Comparison of ENCODE assay signal across 13 mouse cellular contexts in genomic region chr8:72573450-72573849, GRCm38 (mm10). TPM values are rescaled to one million over a fixed set of nuclear protein-coding genes. Genes with fewer than 3 reads are reported as not detected.
DNase-seq lines count a peak whose midpoint lies in the region; ATAC-seq and TF ChIP-seq lines count a peak whose summit lies in the region.
"Had no signal": no experiment of that assay in that cellular context is flagged by ENCODE, and none has a peak within 500 bp of the region (broad histone marks: within the 10 kb centered on the region; RNA-seq: fewer than 3 reads in every experiment).

No protein-coding gene starts in this region.

- TF ChIP-seq EP300 in heart, adult 2 months (IDR thresholded peaks at IDR 0.05; ENCODE audit: insufficient read depth, low read depth, low read length) = no peak
- TF ChIP-seq EP300 in CH12.LX (IDR thresholded peaks at IDR 0.05; ENCODE audit: low read length) = no peak

- DNase-seq in heart, adult 2 months = peak in 1 of 2 experiments; percentile 16
- no peak for DNase-seq in heart, postnatal 14 days
- DNase-seq in layer of hippocampus, adult 2 months (ENCODE audit: low spot score in 2 of 2) = no peak
- no peak for DNase-seq in layer of hippocampus, postnatal 14 days (ENCODE audit: low spot score in 2 of 2)
- no peak for DNase-seq in CH12.LX (ENCODE audit: extremely low read depth)
- DNase-seq in embryo, embryonic 10.5 days (ENCODE audit: low spot score) = no peak
- DNase-seq: embryo, embryonic 11 days; kidney, adult 2 months; liver, embryonic 13.5 days had no signal

- peaks cover 3% of the 10 kb centered on the region for H3K9me3 ChIP-seq in CH12.LX (replicated peaks; ENCODE audit: low read length)
- H3K9me3 ChIP-seq in midbrain, embryonic 16.5 days (replicated peaks; ENCODE audit: control insufficient read depth, low read length, poor library complexity, severe bottlenecking) = no peaks in the 10 kb centered on the region
- H3K9me3 ChIP-seq in intestine, postnatal 0 days (ENCODE audit: control insufficient read depth) = no peaks in the 10 kb centered on the region
- H3K9me3 ChIP-seq: liver, embryonic 13.5 days had no signal

- peak; percentile 36; the same call in 1 of the 2 replicates for TF ChIP-seq POLR2A in heart, adult 2 months (IDR thresholded peaks at IDR 0.05; ENCODE audit: insufficient read depth, low read depth, low read length)
- TF ChIP-seq POLR2A in CH12.LX (IDR thresholded peaks at IDR 0.05; ENCODE audit: low read depth, low read length) = no peak

- no peak for TF ChIP-seq RAD21 in CH12.LX (IDR thresholded peaks at IDR 0.05; ENCODE audit: low read depth, low read length)

- H3K4me3 ChIP-seq in heart, adult 2 months = peak overlapping the region; percentile 77
- H3K4me3 ChIP-seq in layer of hippocampus, adult 2 months = peak overlapping the region; percentile 90
- H3K4me3 ChIP-seq in CH12.LX (replicated peaks in 1 of 3; ENCODE audit: low read depth in 2 of 3, low read length in 2 of 3, poor library complexity in 1 of 3) = no peak overlapping the region
- no peak overlapping the region for H3K4me3 ChIP-seq in midbrain, embryonic 16.5 days (ENCODE audit: low read depth, low read length)
- H3K4me3 ChIP-seq in intestine, postnatal 0 days (ENCODE audit: low read depth, low read length) = no peak overlapping the region

- intact Hi-C loops in heart, adult 2 months (cut with DNase I) = no loop called here
- intact Hi-C loops in heart, postnatal 14 days (cut with DNase I) = no loop called here

- H3K27ac ChIP-seq in heart, adult 2 months = peak overlapping the region; percentile 99
- peak overlapping the region; percentile 96 for H3K27ac ChIP-seq in layer of hippocampus, adult 2 months
- H3K27ac ChIP-seq in CH12.LX (ENCODE audit: insufficient read depth, low read depth) = no peak overlapping the region
- no peak overlapping the region for H3K27ac ChIP-seq in midbrain, embryonic 16.5 days (ENCODE audit: low read length)
- no peak overlapping the region for H3K27ac ChIP-seq in intestine, postnatal 0 days (ENCODE audit: low read depth, low read length)
- H3K27ac ChIP-seq: liver, embryonic 13.5 days; macrophage had no signal

- no peak overlapping the region for H3K4me2 ChIP-seq in CH12.LX (ENCODE audit: insufficient read depth, low read depth, poor library complexity, severe bottlenecking)
- peak overlapping the region; percentile 97; the same call in 1 of the 2 replicates for H3K4me2 ChIP-seq in midbrain, embryonic 16.5 days (ENCODE audit: low read length)
- H3K4me2 ChIP-seq in intestine, postnatal 0 days (replicated peaks; ENCODE audit: low read depth) = no peak overlapping the region

- dilution Hi-C loops in CH12.LX (cut with MboI; ENCODE audit: extremely low pct_ligation_motif_present, extremely low pct_unique_long_range_greater_than_20kb, low sequenced_read_pairs) = no loop called here

- WGBS in heart, adult 2 months = 62% methylated on average over 6 of the region's 6 CpGs
- WGBS in midbrain, embryonic 16.5 days = 60% methylated on average over 6 of the region's 6 CpGs
- 85% methylated on average over 6 of the region's 6 CpGs for WGBS in intestine, postnatal 0 days

- peak overlapping the region; percentile 44 for H3K9ac ChIP-seq in heart, adult 2 months (ENCODE audit: low read depth, low read length)
- H3K9ac ChIP-seq in CH12.LX (ENCODE audit: insufficient read depth, low read depth) = no peak overlapping the region
- no peak overlapping the region for H3K9ac ChIP-seq in midbrain, embryonic 16.5 days (ENCODE audit: low read depth, low read length)
- no peak overlapping the region for H3K9ac ChIP-seq in intestine, postnatal 0 days (ENCODE audit: low read depth, low read length)
- H3K9ac ChIP-seq: liver, embryonic 13.5 days had no signal

- in situ Hi-C loops in CH12.LX (cut with MboI; ENCODE audit: low pct_ligation_motif_present, low pct_unique_long_range_greater_than_20kb, low sequenced_read_pairs) = no loop called here

- ATAC-seq in midbrain, embryonic 16.5 days = no peak
- ATAC-seq in intestine, postnatal 0 days = no peak
- ATAC-seq: forebrain, embryonic 14.5 days had no signal

- H3K27me3 ChIP-seq in heart, adult 2 months (ENCODE audit: control insufficient read depth, insufficient read depth, low read length) = no peaks in the 10 kb centered on the region
- no peaks in the 10 kb centered on the region for H3K27me3 ChIP-seq in CH12.LX (replicated peaks)
- no peaks in the 10 kb centered on the region for H3K27me3 ChIP-seq in midbrain, embryonic 16.5 days (ENCODE audit: control insufficient read depth, insufficient read depth, low read depth, low read length)
- H3K27me3 ChIP-seq in intestine, postnatal 0 days (replicated peaks; ENCODE audit: control insufficient read depth, insufficient read depth, low read length) = no peaks in the 10 kb centered on the region

- TF ChIP-seq CTCF in heart, adult 2 months (IDR thresholded peaks at IDR 0.05) = no peak
- TF ChIP-seq CTCF in layer of hippocampus, adult 2 months (conservative IDR thresholded peaks at IDR 0.05) = no peak
- no peak for TF ChIP-seq CTCF in CH12.LX (conservative IDR thresholded peaks at IDR 0.05 in 1 of 2, IDR thresholded peaks at IDR 0.05 in 1 of 2; ENCODE audit: low read depth in 2 of 2, low read length in 2 of 2)
- no peak for TF ChIP-seq CTCF in intestine, postnatal 0 days (IDR thresholded peaks at IDR 0.05; ENCODE audit: low read depth)

- H3K79me2 ChIP-seq in heart, adult 2 months (replicated peaks; ENCODE audit: control insufficient read depth, insufficient read depth, low read length) = no peaks in the 10 kb centered on the region; the same call in none of the 2 replicates
- peaks cover 8% of the 10 kb centered on the region for H3K79me2 ChIP-seq in CH12.LX (replicated peaks; ENCODE audit: control insufficient read depth, extremely low read depth, insufficient read depth, poor library complexity, severe bottlenecking)

- H3K36me3 ChIP-seq in heart, adult 2 months (ENCODE audit: control insufficient read depth, insufficient read depth, low read length) = peaks cover 7% of the 10 kb centered on the region; the same call in 1 of the 2 replicates
- peaks cover 13 to 16% of the 10 kb centered on the region in 2 experiments for H3K36me3 ChIP-seq in CH12.LX (replicated peaks in 1 of 2; ENCODE audit: control insufficient read depth in 1 of 2, insufficient read depth in 1 of 2, low read length in 1 of 2)
- H3K36me3 ChIP-seq in midbrain, embryonic 16.5 days (ENCODE audit: control insufficient read depth, insufficient read depth, low read length) = peaks cover 1% of the 10 kb centered on the region; the same call in 1 of the 2 replicates
- peaks cover 10% of the 10 kb centered on the region for H3K36me3 ChIP-seq in intestine, postnatal 0 days (ENCODE audit: control insufficient read depth, insufficient read depth)

- H3K4me1 ChIP-seq in heart, adult 2 months (ENCODE audit: control insufficient read depth, insufficient read depth, low read length) = peaks cover 8% of the 10 kb centered on the region
- peaks cover 7 to 27% of the 10 kb centered on the region in 2 experiments for H3K4me1 ChIP-seq in CH12.LX (ENCODE audit: control insufficient read depth in 1 of 2, insufficient read depth in 2 of 2)
- peaks cover 24% of the 10 kb centered on the region for H3K4me1 ChIP-seq in midbrain, embryonic 16.5 days (ENCODE audit: control insufficient read depth, insufficient read depth, low read length)
- H3K4me1 ChIP-seq in intestine, postnatal 0 days (replicated peaks; ENCODE audit: control insufficient read depth, insufficient read depth, low read length) = 0 out of 2 replicates have a peak, but pooled peaks cover 4% of the 10 kb centered on the region

TF ChIP-seq in CH12.LX, 34 proteins besides CTCF, POLR2A, EP300 and RAD21:
- TF ChIP-seq MAX (IDR thresholded peaks at IDR 0.05; ENCODE audit: low read length) (no peak), NRF1 (IDR thresholded peaks at IDR 0.05; ENCODE audit: low read depth, low read length) (peak; percentile 38; the same call in 1 of the 2 replicates), HCFC1 (IDR thresholded peaks at IDR 0.05; ENCODE audit: low read depth, low read length) (no peak)

RNA-seq across cellular contexts. Expression of gene Tmem38a, which starts 1.6 kb away (rescaled TPM):
- total RNA-seq in heart, adult 2 months (2021) = 100 to 1,000 TPM; 409 to 486 TPM
- polyA plus RNA-seq in heart, adult 2 months (2012; rRNA removed) = 611 and 917 TPM in 2 replicates
- 100 to 1,000 TPM; 372 TPM for total RNA-seq in heart, postnatal 14 days (2021)
- total RNA-seq in layer of hippocampus, adult 2 months (2021) = 100 to 1,000 TPM; 115 to 120 TPM
- 100 to 1,000 TPM; 117 to 128 TPM for total RNA-seq in layer of hippocampus, postnatal 14 days (2021)
- 3.1 and 6.2 TPM in 2 replicates for total RNA-seq in CH12.LX (2012; rRNA removed)
- total RNA-seq in CH12.LX (2014; rRNA removed) = 3.3 and 3.8 TPM in 2 replicates
- polyA plus RNA-seq in CH12.LX (2012; ENCODE audit: insufficient read length, low read depth) = 3.8 and 4.2 TPM in 2 replicates
- 24.8 and 32.3 TPM in 2 replicates for polyA plus RNA-seq in midbrain, embryonic 16.5 days (2015; fragmentation: Nextera tagmentation; extraction: Ambion mirVana)
- 6.0 and 7.0 TPM in 2 replicates for polyA plus RNA-seq in intestine, postnatal 0 days (2015; fragmentation: Nextera tagmentation; extraction: Ambion mirVana)

RNA-seq across cellular contexts. Expression of gene Smim7, which starts 2.6 kb away (rescaled TPM):
- 100 to 1,000 TPM; 114 to 142 TPM for total RNA-seq in heart, adult 2 months (2021)
- 53.7 and 80.1 TPM in 2 replicates for polyA plus RNA-seq in heart, adult 2 months (2012; rRNA removed)
- total RNA-seq in heart, postnatal 14 days (2021) = 100 to 1,000 TPM; 111 to 117 TPM
- 100 to 1,000 TPM; 103 to 104 TPM for total RNA-seq in layer of hippocampus, adult 2 months (2021)
- total RNA-seq in layer of hippocampus, postnatal 14 days (2021) = 100 to 1,000 TPM; 112 to 118 TPM
- 37.7 and 42.2 TPM in 2 replicates for total RNA-seq in CH12.LX (2012; rRNA removed)
- total RNA-seq in CH12.LX (2014; rRNA removed) = 70.3 and 79.8 TPM in 2 replicates
- 60.7 and 61.0 TPM in 2 replicates for polyA plus RNA-seq in CH12.LX (2012; ENCODE audit: insufficient read length, low read depth)
- polyA plus RNA-seq in midbrain, embryonic 16.5 days (2015; fragmentation: Nextera tagmentation; extraction: Ambion mirVana) = 132 and 137 TPM in 2 replicates
- 106 and 112 TPM in 2 replicates for polyA plus RNA-seq in intestine, postnatal 0 days (2015; fragmentation: Nextera tagmentation; extraction: Ambion mirVana)

RNA-seq across cellular contexts. Expression of gene Med26, which starts 25.4 kb away (rescaled TPM):
- total RNA-seq in heart, adult 2 months (2021) = 1 to 10 TPM; 9.3 to 9.5 TPM
- polyA plus RNA-seq in heart, adult 2 months (2012; rRNA removed) = 6.9 and 7.0 TPM in 2 replicates
- total RNA-seq in heart, postnatal 14 days (2021) = 10 to 100 TPM; 10.5 to 10.7 TPM
- total RNA-seq in layer of hippocampus, adult 2 months (2021) = 10 to 100 TPM; 10.5 to 10.6 TPM
- total RNA-seq in layer of hippocampus, postnatal 14 days (2021) = 1 to 10 TPM; 9.5 TPM
- total RNA-seq in CH12.LX (2012; rRNA removed) (9.7 and 10.3 TPM in 2 replicates), CH12.LX (2014; rRNA removed) (6.6 and 8.7 TPM in 2 replicates)
- polyA plus RNA-seq in CH12.LX (2012; ENCODE audit: insufficient read length, low read depth) = 12.9 and 14.3 TPM in 2 replicates
- 16.7 and 17.8 TPM in 2 replicates for polyA plus RNA-seq in midbrain, embryonic 16.5 days (2015; fragmentation: Nextera tagmentation; extraction: Ambion mirVana)
- 6.4 and 7.8 TPM in 2 replicates for polyA plus RNA-seq in intestine, postnatal 0 days (2015; fragmentation: Nextera tagmentation; extraction: Ambion mirVana)

Comparison
In these comparisons a context has a peak if more than half of its experiments do, and no peak if none do; other contexts are left out.
1. H3K27ac ChIP-seq: peak in heart, adult 2 months (single experiment) and layer of hippocampus, adult 2 months (single experiment); none in CH12.LX (single experiment), midbrain, embryonic 16.5 days (single experiment) and intestine, postnatal 0 days (single experiment).
2. H3K4me3 ChIP-seq: peak in heart, adult 2 months (single experiment) and layer of hippocampus, adult 2 months (single experiment); none in CH12.LX (0 of 3), midbrain, embryonic 16.5 days (single experiment) and intestine, postnatal 0 days (single experiment).
3. RNA of gene Tmem38a, which starts 1.6 kb away (total RNA-seq): 409 to 486 TPM in heart, adult 2 months, 372 TPM in heart, postnatal 14 days, 117 to 128 TPM in layer of hippocampus, postnatal 14 days and 115 to 120 TPM in layer of hippocampus, adult 2 months; 3.1 to 6.2 TPM in CH12.LX; every median in the first group is over 10 times any median in the second.